Mouse (Mus musculus) erythroblast, adult 5-6 weeks (primary cell): ENCODE data around the gene Zfr2. TPM values are rescaled to one million over a fixed set of nuclear protein-coding genes. Genes with fewer than 3 reads are reported as not detected.

ENCODE experiments used
- ATAC-seq: replicated peaks from 2 replicates; pipeline ENCODE4 v1.8.0; 2016; ENCODE audit warnings: moderate number of reproducible peaks, mild to moderate bottlenecking, moderate TSS enrichment, inconsistent platforms; ENCODE audit not compliant: poor library complexity, low FRiP score, severe bottlenecking
- total RNA-seq, 2 experiments: library from RNA; stranded (forward) in 1 of 2; stranded (reverse) in 1 of 2; fragments of 150-400 nt in 1 of 2; fragments of 200-764, 138-1000 nt in 1 of 2; gene quantifications; 2 replicates each; pipeline versions ENCODE4 v1.2.3 to v1.2.4; 2015 to 2017; ENCODE audit warnings: low replicate concordance in 2 of 2

The Zfr2 gene
- total RNA-seq, 2 experiments from 2014 or later, result not detected

- ATAC-seq, result no peak
These were observed 46.5 kb downstream of the Zfr2 start for GRCm38 (mm10) chr10:81279496-81279895.

DNA sequence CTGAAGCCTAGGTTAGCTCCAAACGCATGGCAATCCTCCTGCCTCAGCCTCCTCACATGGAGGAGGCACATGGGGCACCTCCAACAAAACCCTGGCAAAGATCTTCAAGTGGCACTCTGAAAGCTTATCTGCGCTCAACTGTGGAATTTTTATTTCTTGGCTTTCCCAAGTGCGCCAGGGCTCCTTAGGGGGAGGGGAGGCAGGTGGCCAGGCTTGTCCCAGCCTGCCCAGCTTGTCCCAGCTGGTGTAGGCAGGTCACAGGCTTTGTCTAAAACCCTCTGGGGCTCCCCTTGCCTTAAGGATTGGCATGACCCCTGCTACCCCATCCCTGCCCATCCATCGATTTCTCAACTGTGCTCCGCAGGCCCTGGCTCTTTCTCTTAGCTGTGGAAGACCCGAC is 51.2 kb downstream of the Zfr2 start:
- no peak for ATAC-seq

GRCm38 (mm10) chr10:81284719-81285118 is 51.8 kb downstream of the Zfr2 start:
- no peak for ATAC-seq

- peak; percentile 41; the same call in 1 of the 2 replicates for ATAC-seq
These were observed 52.9 kb downstream of the Zfr2 start for GRCm38 (mm10) chr10:81285694-81286450.

DNA sequence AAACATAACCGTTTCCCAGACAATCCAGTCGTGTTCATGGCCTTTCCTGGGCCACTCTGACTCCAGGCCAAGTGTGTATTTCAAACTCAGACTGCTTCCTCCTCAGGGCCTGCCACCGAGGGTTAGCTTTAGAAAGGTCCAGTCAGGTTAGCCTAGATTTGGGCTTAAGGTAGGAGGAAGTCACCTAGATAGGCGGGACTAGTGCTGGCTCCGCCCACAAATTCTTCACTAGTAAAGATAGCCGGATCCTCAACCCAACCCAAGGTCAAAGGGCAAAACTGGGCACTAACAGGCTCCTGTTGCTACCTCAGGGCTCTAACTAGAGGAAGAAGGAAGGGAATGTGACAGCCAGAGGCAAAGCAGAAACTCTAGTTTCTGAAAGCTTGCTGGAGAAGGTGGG is 53.6 kb downstream of the Zfr2 start:
- no peak for ATAC-seq

GRCm38 (mm10) chr10:81287513-81288157 is 54.7 kb downstream of the Zfr2 start:
- ATAC-seq, result no peak

- ATAC-seq, result no peak
These were observed 55.6 kb downstream of the Zfr2 start for GRCm38 (mm10) chr10:81288601-81289000.

GRCm38 (mm10) chr10:81289278-81289677 is 56.3 kb downstream of the Zfr2 start:
- no peak for ATAC-seq

GRCm38 (mm10) chr10:81289811-81290210 is 56.9 kb downstream of the Zfr2 start:
- ATAC-seq, result no peak

- ATAC-seq, result no peak
These were observed 57.9 kb downstream of the Zfr2 start for GRCm38 (mm10) chr10:81290698-81291460.

- no peak for ATAC-seq
These were observed 58.7 kb downstream of the Zfr2 start, which contains the start of gene Tjp3 for GRCm38 (mm10) chr10:81291511-81292104. Gene Tjp3, minus strand, starts transcription at chr10:81291581.

GRCm38 (mm10) chr10:81292554-81293333 is 59.8 kb downstream of the Zfr2 start, which contains the start of gene Pip5k1c:
Gene Pip5k1c, plus strand, starts transcription at chr10:81292963.
- peak; percentile 81 for ATAC-seq

GRCm38 (mm10) chr10:81293334-81294030 is 60.5 kb downstream of the Zfr2 start:
- ATAC-seq, result peak; percentile 12

DNA sequence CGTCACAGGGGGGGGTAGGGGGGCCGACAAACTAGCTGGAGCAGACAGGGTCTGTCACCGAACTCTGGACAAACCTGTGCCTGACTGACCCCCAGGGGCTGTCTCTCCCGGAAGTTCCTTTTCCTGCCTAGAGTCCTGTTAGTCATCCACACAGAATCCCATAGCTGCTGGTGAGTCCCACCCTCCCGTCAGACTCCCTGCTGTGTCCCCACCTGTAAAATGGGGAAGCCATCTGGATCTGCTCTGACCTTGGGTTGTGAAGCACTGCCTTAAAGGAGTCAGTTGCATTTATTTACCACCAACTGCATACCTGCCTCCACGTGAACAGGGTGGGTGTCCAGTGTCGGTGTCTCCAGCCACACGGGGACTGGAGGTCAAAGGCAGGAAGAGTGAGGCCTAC is 61.5 kb downstream of the Zfr2 start:
- ATAC-seq, result no peak

DNA sequence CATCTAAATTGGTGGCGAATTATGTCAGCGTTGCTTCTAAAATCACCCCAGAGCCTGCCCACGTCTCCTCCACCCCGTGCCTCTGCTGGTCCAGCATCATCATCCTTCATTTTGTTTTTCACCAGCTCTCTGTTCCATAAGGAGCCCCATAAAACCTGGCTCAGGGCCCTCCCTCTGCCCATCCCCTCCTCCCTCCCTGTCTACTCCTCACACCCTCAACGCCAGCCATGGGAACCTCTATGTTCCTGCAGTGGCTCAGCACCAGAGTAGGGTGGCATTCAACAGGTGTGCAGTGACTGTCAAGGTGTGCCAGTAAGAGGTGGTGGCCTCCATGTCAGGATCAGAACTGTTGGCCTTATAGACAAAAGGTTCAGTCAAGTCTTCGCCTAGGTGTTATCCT is 62.2 kb downstream of the Zfr2 start:
- no peak for ATAC-seq

DNA sequence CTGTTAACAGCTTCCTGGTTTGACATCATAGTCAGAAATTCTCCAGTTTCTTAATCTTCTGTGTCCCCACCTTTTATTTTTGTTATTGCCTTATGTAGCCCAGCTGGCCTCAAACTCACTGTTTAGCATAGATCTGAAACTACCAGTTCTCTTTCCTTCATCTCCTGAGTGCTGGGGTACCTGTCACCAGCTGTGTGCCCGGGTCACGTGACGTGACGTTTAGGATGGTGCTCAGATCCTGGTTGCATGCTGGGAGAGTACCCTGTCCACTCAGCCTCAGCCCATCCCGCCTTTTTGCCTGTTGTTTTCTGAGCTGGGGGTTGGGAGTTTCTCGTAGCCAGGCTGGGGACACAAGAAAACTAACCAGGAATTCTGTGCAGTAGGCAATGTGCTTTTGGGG is 64.3 kb downstream of the Zfr2 start:
- no peak for ATAC-seq

- no peak for ATAC-seq
These were observed 64.9 kb downstream of the Zfr2 start for GRCm38 (mm10) chr10:81297845-81298244.

DNA sequence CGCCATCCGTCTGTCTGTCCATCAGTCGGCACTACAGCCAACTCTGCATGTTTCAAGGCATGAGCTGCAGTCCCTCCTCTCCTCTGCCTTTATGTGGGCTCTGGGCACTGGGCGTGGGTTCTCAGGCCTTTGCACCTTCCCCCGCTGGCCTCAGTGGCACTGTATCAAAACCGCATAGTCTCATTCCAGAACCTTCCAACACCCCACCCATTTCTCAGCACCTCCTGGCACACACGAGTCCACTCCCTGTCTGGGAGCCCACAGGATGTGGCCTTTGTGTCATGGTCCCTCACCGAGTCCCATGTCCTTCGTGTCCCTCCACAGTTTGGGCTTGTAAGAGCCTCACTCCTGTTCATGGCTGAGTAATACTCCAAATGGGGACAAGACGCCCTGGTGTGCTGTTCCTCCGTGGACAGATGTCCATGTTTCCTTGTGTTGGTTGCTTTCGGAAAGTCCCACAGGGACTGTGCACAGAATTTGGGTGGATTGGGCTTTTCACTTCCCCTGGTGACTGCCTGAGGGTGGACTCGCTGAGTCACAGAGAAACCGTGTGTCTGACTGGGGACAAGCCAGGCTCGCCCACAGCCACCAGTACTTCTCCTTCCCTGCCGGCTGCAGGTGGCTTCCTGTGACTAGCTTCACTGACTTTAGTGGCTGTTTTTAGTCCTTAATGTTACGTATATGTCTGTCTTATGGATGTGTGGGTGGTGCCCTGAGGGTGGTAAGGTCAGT is 65.6 kb downstream of the Zfr2 start:
- ATAC-seq, result no peak
